In genomic region chr16:4370141-4370541, GRCm38 (mm10) we compare ENCODE assay signal across 7 mouse cellular contexts. TPM values are rescaled to one million over a fixed set of nuclear protein-coding genes. Genes with fewer than 3 reads are reported as not detected.
A peak's percentile ranks its signal among the peaks of the same experiment; 100 is the strongest.
DNase-seq lines count a peak whose midpoint lies in the region; ATAC-seq and TF ChIP-seq lines count a peak whose summit lies in the region.

No protein-coding gene starts in this region.

- H3K27ac ChIP-seq in heart, embryonic 16.5 days (ENCODE audit: low read length), result peak overlapping the region; percentile 11; the same call in 1 of the 2 replicates
- H3K27ac ChIP-seq in small intestine, adult 2 months (ENCODE audit: insufficient read depth, low read depth, low read length), result 0 out of 2 replicates have a peak overlapping the region, but pooled peaks have one; percentile 6
- no peak overlapping the region for H3K27ac ChIP-seq in forebrain, embryonic 11.5 days (ENCODE audit: low read depth, low read length)

- no peak overlapping the region for H3K9ac ChIP-seq in heart, embryonic 16.5 days (ENCODE audit: low read length)
- H3K9ac ChIP-seq in forebrain, embryonic 11.5 days (ENCODE audit: low read length), result no peak overlapping the region

- H3K9me3 ChIP-seq in heart, embryonic 16.5 days (replicated peaks; ENCODE audit: control insufficient read depth, low read length), result no peaks in the 10 kb centered on the region
- H3K9me3 ChIP-seq in forebrain, embryonic 11.5 days (ENCODE audit: control insufficient read depth, low read length), result no peaks in the 10 kb centered on the region

- no peak overlapping the region for H3K4me3 ChIP-seq in heart, embryonic 16.5 days (ENCODE audit: low read length)
- H3K4me3 ChIP-seq in small intestine, adult 2 months (ENCODE audit: low read depth, low read length), result no peak overlapping the region
- H3K4me3 ChIP-seq in forebrain, embryonic 11.5 days (ENCODE audit: low read depth, low read length), result no peak overlapping the region

- DNase-seq in right cerebral cortex, postnatal 10 days (ENCODE audit: low spot score in 2 of 2), result peak; percentile 47 to 53
- no peak for DNase-seq in right cerebral cortex, postnatal 14 days
- peak; percentile 83 for DNase-seq in cerebellum, adult 11-12 months
- no peak for DNase-seq in forebrain, embryonic 11.5 days (ENCODE audit: low spot score)
- no peak for DNase-seq in left cerebral cortex, adult 9 months (ENCODE audit: low spot score in 2 of 2)

- H3K4me1 ChIP-seq in heart, embryonic 16.5 days (ENCODE audit: control insufficient read depth, insufficient read depth, low read length), result peaks cover 22% of the 10 kb centered on the region
- H3K4me1 ChIP-seq in small intestine, adult 2 months (ENCODE audit: control insufficient read depth, insufficient read depth, insufficient read length, low read length), result peaks cover 30% of the 10 kb centered on the region; the same call in 1 of the 2 replicates
- H3K4me1 ChIP-seq in forebrain, embryonic 11.5 days (replicated peaks; ENCODE audit: control insufficient read depth, insufficient read depth, low read length), result no peaks in the 10 kb centered on the region

- WGBS in heart, embryonic 16.5 days, result 53% methylated on average over 10 of the region's 10 CpGs
- WGBS in small intestine, adult 2 months, result 86% methylated on average over 10 of the region's 10 CpGs
- WGBS in forebrain, embryonic 11.5 days, result 82% methylated on average over 10 of the region's 10 CpGs

- H3K27me3 ChIP-seq in heart, embryonic 16.5 days (ENCODE audit: control insufficient read depth, insufficient read depth, low read length), result no peaks in the 10 kb centered on the region
- H3K27me3 ChIP-seq in small intestine, adult 2 months (ENCODE audit: control insufficient read depth, insufficient read depth, low read length), result no peaks in the 10 kb centered on the region
- H3K27me3 ChIP-seq in forebrain, embryonic 11.5 days (ENCODE audit: control insufficient read depth, insufficient read depth, low read length), result no peaks in the 10 kb centered on the region

- peak; percentile 52; the same call in 1 of the 2 replicates for ATAC-seq in heart, embryonic 16.5 days (replicated peaks; ENCODE audit: extremely low read depth, insufficient read depth, low FRiP score)
- ATAC-seq in forebrain, embryonic 11.5 days (replicated peaks; ENCODE audit: low FRiP score), result no peak

- no peak for TF ChIP-seq CTCF in small intestine, adult 2 months (IDR thresholded peaks at IDR 0.05; ENCODE audit: extremely low read depth, insufficient read length, insufficient replicate concordance, low read depth, low read length)

- no peaks in the 10 kb centered on the region for H3K36me3 ChIP-seq in heart, embryonic 16.5 days (ENCODE audit: control insufficient read depth, insufficient read depth)
- no peaks in the 10 kb centered on the region for H3K36me3 ChIP-seq in small intestine, adult 2 months (ENCODE audit: control insufficient read depth, insufficient read depth, low read length)
- no peaks in the 10 kb centered on the region for H3K36me3 ChIP-seq in forebrain, embryonic 11.5 days (ENCODE audit: control insufficient read depth, insufficient read depth, low read length)

- TF ChIP-seq POLR2A in small intestine, adult 2 months (IDR thresholded peaks at IDR 0.05; ENCODE audit: low read depth, low read length), result no peak

- H3K4me2 ChIP-seq in heart, embryonic 16.5 days (ENCODE audit: low read depth, low read length), result no peak overlapping the region
- H3K4me2 ChIP-seq in forebrain, embryonic 11.5 days (ENCODE audit: low read depth, low read length, severe bottlenecking), result no peak overlapping the region

RNA-seq across cellular contexts. Expression of gene Adcy9, which starts 50.2 kb away (rescaled TPM):
- 1.1 and 1.6 TPM in 2 replicates for polyA plus RNA-seq in heart, embryonic 16.5 days (2015; fragmentation: Nextera tagmentation; extraction: Ambion mirVana)
- polyA plus RNA-seq in small intestine, adult 2 months (2012; rRNA removed), result 6.5 and 10.4 TPM in 2 replicates
- 0.84 and 0.96 TPM in 2 replicates for polyA plus RNA-seq in forebrain, embryonic 11.5 days (2014; fragmentation: Nextera tagmentation; extraction: Ambion mirVana)

Comparison
In these comparisons a context has a peak if more than half of its experiments do, and no peak if none do; other contexts are left out.
1. DNase-seq: peak in right cerebral cortex, postnatal 10 days (2 of 2) and cerebellum, adult 11-12 months (single experiment); none in right cerebral cortex, postnatal 14 days (single experiment), forebrain, embryonic 11.5 days (single experiment) and left cerebral cortex, adult 9 months (0 of 2).